Mouse (Mus musculus): ENCODE measurements around the gene Plch1. TPM values are rescaled to one million over a fixed set of nuclear protein-coding genes. Genes with fewer than 3 reads are reported as not detected.

Gene Plch1
- polyA plus RNA-seq, 1 experiment from 2014 or later, result 0.20 TPM

DNA sequence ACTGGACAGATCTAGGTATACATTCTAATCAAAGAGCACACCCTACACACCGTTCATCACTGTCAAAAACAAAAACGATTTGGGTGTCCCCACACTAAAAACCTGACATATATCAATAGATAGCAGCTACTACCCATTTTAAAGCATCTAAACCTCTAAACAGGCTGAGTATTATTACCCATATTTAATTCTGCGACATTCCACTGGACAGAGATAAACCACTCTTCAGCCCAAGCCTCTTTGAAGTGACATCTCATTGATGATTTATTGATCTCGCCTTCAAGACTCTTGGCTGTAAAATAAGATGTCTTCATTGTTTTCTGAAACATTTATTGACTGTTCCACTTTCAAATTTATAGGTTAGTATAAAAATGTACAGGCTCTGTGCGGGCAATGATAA is 46.4 kb downstream of the Plch1 start:
- no peak overlapping the region for H3K27ac ChIP-seq (replicated peaks)
- no peak overlapping the region for H3K9ac ChIP-seq
- no peaks in the 10 kb centered on the region for H3K36me3 ChIP-seq (replicated peaks)
- no peaks in the 10 kb centered on the region for H3K9me3 ChIP-seq (replicated peaks)
- no peak overlapping the region for H3K4me3 ChIP-seq (replicated peaks)
- H3K4me2 ChIP-seq, result no peak overlapping the region
- H3K27me3 ChIP-seq, result no peaks in the 10 kb centered on the region
- WGBS (ENCODE audit: insufficient replicate concordance), result 61% methylated on average over 5 of the region's 5 CpGs
- H3K4me1 ChIP-seq (replicated peaks), result no peaks in the 10 kb centered on the region
- ATAC-seq (ENCODE audit: insufficient read depth), result no peak

DNA sequence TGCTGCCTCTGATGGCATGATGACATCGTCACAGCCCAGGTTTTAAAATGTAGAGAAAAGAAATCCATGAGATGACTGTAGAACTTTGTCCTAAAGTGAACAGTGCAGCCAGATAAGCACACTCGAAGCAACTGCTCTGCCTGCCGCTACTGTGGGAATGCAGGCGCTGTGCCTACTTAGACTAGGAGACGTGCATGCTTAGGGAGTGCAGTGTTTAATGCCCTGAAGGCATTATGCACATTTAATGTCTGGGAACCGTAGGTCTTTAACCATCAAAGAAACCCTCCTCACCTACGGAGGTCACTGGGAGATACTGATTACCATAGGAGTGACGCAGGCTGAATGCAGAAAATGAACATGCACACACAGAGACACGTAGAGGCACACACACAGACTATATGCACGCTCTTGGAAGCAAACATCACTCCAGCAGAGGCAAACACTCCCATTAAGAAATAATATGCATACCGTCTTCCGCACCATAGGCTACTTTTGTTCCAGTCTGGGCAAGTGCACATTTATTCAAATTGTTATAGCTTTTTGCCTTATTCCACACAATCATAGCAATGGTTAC is 48.1 kb downstream of the Plch1 start:
- Histone ChIP-seq H3K27me3 (no peaks in the 10 kb centered on the region), H3K4me1 (replicated peaks) (no peaks in the 10 kb centered on the region), H3K4me3 (replicated peaks) (no peak overlapping the region), H3K9ac (no peak overlapping the region), H3K27ac (replicated peaks) (no peak overlapping the region), H3K36me3 (replicated peaks) (no peaks in the 10 kb centered on the region), H3K9me3 (replicated peaks) (no peaks in the 10 kb centered on the region), H3K4me2 (no peak overlapping the region)
- no peak for ATAC-seq (ENCODE audit: insufficient read depth)
- WGBS (ENCODE audit: insufficient replicate concordance), result 67% methylated on average over 12 of the region's 12 CpGs

DNA sequence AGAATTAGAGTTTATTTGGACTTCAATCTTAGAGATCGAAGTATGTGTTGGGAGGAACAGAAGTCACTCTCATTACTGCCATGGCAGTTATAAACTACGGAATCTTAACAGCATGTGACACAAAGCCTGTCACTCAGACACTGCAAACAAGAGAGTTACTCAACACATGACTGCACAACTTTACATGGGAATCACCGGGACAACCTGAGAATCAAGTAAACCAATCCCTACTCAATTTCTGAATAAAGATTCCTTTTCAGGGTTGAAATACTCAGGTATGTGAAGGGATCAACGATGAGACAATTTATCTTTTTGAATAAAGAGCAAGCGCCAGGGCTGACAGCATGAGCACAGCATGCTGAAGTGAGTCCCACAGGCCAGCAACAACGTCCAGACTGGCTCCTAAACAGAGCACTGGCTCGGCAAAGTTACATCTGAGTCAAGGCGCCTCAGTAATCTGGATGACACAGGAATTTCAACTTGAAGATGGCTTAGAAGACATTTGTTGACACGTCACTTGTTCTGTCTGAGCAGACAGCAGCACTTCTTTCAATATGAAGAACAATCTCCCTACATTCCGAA is 49.4 kb downstream of the Plch1 start:
- H3K4me3 ChIP-seq (replicated peaks), result no peak overlapping the region
- H3K4me2 ChIP-seq, result no peak overlapping the region
- no peak overlapping the region for H3K9ac ChIP-seq
- no peaks in the 10 kb centered on the region for H3K27me3 ChIP-seq
- no peak for ATAC-seq (ENCODE audit: insufficient read depth)
- no peaks in the 10 kb centered on the region for H3K36me3 ChIP-seq (replicated peaks)
- no peaks in the 10 kb centered on the region for H3K9me3 ChIP-seq (replicated peaks)
- H3K27ac ChIP-seq (replicated peaks), result no peak overlapping the region
- 55% methylated on average over 10 of the region's 10 CpGs for WGBS (ENCODE audit: insufficient replicate concordance)
- no peaks in the 10 kb centered on the region for H3K4me1 ChIP-seq (replicated peaks)

DNA sequence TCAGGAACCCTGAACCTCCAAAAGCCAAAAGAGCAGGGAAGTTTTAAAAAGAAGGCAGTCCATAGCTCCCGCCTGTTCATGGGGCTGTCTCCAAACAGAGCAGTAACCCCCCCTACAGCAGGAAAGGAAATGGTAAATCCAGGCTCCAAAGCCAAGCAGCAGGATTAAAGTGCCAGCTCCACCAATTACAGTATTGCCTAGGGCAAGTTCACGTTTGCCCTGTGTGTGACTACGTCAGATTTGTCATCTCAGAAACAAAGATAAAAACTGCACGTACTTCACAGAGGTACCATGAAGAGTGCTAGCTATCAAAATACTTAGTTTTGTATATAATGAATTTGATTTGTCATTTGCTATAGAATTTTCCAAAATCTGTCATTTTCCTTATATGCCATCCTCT is 55.1 kb downstream of the Plch1 start:
- no peaks in the 10 kb centered on the region for H3K36me3 ChIP-seq (replicated peaks)
- H3K9ac ChIP-seq, result no peak overlapping the region
- H3K27me3 ChIP-seq, result no peaks in the 10 kb centered on the region
- no peak overlapping the region for H3K4me2 ChIP-seq
- no peaks in the 10 kb centered on the region for H3K9me3 ChIP-seq (replicated peaks)
- no peak for ATAC-seq (ENCODE audit: insufficient read depth)
- no peak overlapping the region for H3K27ac ChIP-seq (replicated peaks)
- WGBS (ENCODE audit: insufficient replicate concordance), result 56% methylated on average over 4 of the region's 4 CpGs
- no peak overlapping the region for H3K4me3 ChIP-seq (replicated peaks)
- H3K4me1 ChIP-seq (replicated peaks), result no peaks in the 10 kb centered on the region

DNA sequence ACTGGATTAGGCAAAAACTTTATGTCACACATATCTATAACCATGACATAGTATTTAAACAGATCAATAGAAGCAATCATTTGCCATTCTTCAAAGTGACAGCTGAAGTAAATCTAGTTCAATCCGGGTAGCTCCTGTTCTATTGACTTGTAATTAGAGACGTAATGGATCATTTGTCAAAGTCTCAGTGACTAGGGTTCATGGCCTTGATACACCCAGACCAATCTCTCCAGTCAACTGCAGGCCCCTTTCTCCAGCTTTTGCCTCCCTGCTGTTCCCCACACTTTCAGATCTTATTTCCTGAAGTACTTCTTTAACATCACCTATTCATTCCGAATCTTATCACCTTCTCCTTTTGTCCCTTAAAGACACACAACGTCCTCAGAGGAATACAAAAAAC is 56.8 kb downstream of the Plch1 start:
- H3K4me2 ChIP-seq, result no peak overlapping the region
- no peaks in the 10 kb centered on the region for H3K9me3 ChIP-seq (replicated peaks)
- ATAC-seq (ENCODE audit: insufficient read depth), result no peak
- H3K4me1 ChIP-seq (replicated peaks), result no peaks in the 10 kb centered on the region
- no peaks in the 10 kb centered on the region for H3K36me3 ChIP-seq (replicated peaks)
- H3K9ac ChIP-seq, result no peak overlapping the region
- 46% methylated on average over 4 of the region's 4 CpGs for WGBS (ENCODE audit: insufficient replicate concordance)
- H3K27ac ChIP-seq (replicated peaks), result no peak overlapping the region
- H3K27me3 ChIP-seq, result no peaks in the 10 kb centered on the region
- H3K4me3 ChIP-seq (replicated peaks), result no peak overlapping the region

DNA sequence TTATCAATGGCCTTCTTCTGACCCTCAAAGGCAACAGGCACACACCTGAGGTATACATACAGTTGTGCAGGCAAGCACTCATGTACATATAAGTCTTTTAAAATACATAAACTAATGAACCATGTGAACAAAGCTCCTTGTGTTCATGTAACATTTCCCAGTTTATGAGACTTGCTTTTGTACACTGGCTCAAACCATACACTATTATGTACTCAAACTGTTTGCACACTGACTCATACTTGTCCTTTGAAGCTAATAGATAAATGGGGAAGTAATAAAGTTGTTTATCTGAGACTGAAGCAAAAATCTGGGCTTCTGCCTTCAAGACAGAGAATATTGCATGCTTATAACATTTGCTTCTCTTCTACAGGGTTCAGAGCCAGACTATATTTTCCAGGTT is 61.5 kb downstream of the Plch1 start:
- Histone ChIP-seq H3K36me3 (replicated peaks) (no peaks in the 10 kb centered on the region), H3K9ac (no peak overlapping the region), H3K4me2 (no peak overlapping the region), H3K9me3 (replicated peaks) (no peaks in the 10 kb centered on the region), H3K4me3 (replicated peaks) (no peak overlapping the region), H3K27me3 (no peaks in the 10 kb centered on the region), H3K4me1 (replicated peaks) (no peaks in the 10 kb centered on the region), H3K27ac (replicated peaks) (no peak overlapping the region)
- ATAC-seq (ENCODE audit: insufficient read depth), result no peak

DNA sequence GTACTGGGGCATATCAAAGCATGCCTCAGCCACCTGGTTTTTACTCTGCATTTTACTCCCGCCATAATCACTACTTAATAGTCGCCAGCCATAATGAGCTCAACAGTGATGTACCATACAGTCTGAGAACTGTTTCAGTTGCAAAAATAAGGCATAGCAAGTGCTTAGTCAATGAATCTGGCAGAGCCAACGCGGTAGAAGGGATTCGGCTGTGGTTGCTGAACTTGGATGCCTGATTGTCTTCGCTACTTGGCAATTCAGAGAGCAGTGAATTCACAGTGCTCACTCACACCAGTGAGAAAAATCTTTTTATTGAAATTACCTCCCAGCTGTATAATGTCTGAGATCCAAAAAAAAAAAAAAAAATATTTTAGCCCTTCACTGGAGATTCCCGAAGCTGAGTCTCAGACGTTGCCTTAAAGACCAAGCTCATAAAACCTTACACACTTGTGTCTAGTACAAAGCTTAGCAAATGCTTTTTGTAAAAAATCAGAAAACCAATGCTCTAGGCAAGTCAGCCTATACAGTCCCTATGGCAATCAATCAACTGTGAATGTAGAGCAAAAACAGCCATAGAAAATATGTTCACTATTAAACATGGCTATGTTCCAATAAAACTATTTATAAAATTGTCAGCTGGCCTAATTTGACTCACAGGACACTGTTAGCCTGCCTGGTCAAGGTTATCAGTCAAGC is 62.2 kb downstream of the Plch1 start:
- Histone ChIP-seq H3K4me2 (no peak overlapping the region), H3K36me3 (replicated peaks) (no peaks in the 10 kb centered on the region), H3K4me3 (replicated peaks) (no peak overlapping the region), H3K27ac (replicated peaks) (no peak overlapping the region), H3K9ac (no peak overlapping the region), H3K9me3 (replicated peaks) (no peaks in the 10 kb centered on the region), H3K27me3 (no peaks in the 10 kb centered on the region), H3K4me1 (replicated peaks) (no peaks in the 10 kb centered on the region)
- WGBS (ENCODE audit: insufficient replicate concordance), result 80% methylated on average over 8 of the region's 8 CpGs
- no peak for ATAC-seq (ENCODE audit: insufficient read depth)

DNA sequence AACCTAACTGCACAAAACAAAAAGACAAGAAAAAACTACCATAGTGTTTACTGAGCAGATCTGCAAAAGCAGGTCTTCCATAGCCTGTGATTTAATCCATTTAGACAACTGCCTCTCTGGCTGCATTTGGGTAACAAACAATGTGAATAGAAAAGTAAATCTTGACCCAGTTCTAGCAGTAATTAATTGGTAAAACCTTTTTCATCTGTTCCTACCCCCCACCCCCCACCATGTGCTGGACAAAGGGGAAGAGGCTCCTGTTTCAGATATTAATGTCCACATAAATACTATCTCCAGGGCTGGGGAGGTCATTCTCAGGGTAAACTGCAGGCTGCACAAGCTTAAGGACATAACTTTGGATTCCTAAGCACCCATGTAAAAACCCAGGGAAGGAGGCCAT is 63.5 kb downstream of the Plch1 start:
- no peaks in the 10 kb centered on the region for H3K4me1 ChIP-seq (replicated peaks)
- no peaks in the 10 kb centered on the region for H3K9me3 ChIP-seq (replicated peaks)
- H3K36me3 ChIP-seq (replicated peaks), result no peaks in the 10 kb centered on the region
- H3K4me3 ChIP-seq (replicated peaks), result no peak overlapping the region
- no peak for ATAC-seq (ENCODE audit: insufficient read depth)
- no peaks in the 10 kb centered on the region for H3K27me3 ChIP-seq
- no peak overlapping the region for H3K9ac ChIP-seq
- no peak overlapping the region for H3K4me2 ChIP-seq
- no peak overlapping the region for H3K27ac ChIP-seq (replicated peaks)

DNA sequence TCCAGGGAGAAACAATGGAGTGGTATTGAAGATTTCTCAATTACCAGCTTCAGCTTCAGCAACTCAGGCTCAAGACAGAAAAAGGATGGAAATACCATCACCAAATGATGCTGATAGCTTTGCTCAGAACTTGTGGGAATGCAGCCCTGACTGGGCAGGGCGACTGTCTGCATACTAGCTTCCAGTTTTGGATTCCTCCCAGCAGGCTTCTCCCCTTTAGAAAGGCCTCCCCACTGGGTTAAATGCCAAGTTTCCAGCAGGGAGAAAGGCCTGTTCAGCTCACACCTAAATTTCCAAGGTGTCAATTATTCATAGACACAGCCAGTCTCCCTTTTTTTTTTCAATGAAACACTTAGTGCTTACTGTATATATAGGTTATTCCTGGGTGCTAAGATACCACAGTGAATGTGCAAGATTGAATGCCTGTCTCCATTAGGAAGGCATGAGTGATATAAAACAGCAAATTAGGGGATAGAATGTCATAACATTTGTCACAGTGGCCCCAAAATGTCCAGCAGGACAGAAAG is 75.3 kb downstream of the Plch1 start:
- H3K4me1 ChIP-seq (replicated peaks), result no peaks in the 10 kb centered on the region
- H3K4me2 ChIP-seq, result no peak overlapping the region
- no peaks in the 10 kb centered on the region for H3K27me3 ChIP-seq
- H3K36me3 ChIP-seq (replicated peaks), result no peaks in the 10 kb centered on the region
- no peaks in the 10 kb centered on the region for H3K9me3 ChIP-seq (replicated peaks)
- WGBS (ENCODE audit: insufficient replicate concordance), result 33% methylated on average over 1 of the region's 1 CpGs
- no peak overlapping the region for H3K27ac ChIP-seq (replicated peaks)
- H3K9ac ChIP-seq, result no peak overlapping the region
- no peak for ATAC-seq (ENCODE audit: insufficient read depth)
- H3K4me3 ChIP-seq (replicated peaks), result no peak overlapping the region

DNA sequence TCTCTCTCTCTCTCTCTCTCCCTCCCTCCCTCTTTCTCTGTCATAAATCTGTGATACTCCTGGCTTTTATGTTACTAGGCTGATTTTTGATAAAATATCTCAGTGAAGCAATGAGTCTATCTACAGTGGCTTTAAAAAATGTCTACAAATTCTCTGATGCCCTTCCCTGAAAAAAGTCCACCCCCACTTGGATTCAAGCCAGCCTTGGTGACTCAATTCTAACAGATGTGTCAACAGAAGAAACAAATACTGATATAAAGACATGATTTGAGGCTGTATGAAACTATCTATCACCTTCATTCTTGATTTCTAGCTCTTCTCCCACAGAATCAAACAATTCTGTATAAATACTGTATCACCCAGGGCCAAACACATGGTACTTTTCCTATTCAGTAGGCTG is 76.6 kb downstream of the Plch1 start:
- H3K4me1 ChIP-seq (replicated peaks), result no peaks in the 10 kb centered on the region
- no peak overlapping the region for H3K27ac ChIP-seq (replicated peaks)
- no peak overlapping the region for H3K9ac ChIP-seq
- no peaks in the 10 kb centered on the region for H3K36me3 ChIP-seq (replicated peaks)
- H3K27me3 ChIP-seq, result no peaks in the 10 kb centered on the region
- H3K9me3 ChIP-seq (replicated peaks), result no peaks in the 10 kb centered on the region
- ATAC-seq (ENCODE audit: insufficient read depth), result no peak
- H3K4me2 ChIP-seq, result no peak overlapping the region
- no peak overlapping the region for H3K4me3 ChIP-seq (replicated peaks)

DNA sequence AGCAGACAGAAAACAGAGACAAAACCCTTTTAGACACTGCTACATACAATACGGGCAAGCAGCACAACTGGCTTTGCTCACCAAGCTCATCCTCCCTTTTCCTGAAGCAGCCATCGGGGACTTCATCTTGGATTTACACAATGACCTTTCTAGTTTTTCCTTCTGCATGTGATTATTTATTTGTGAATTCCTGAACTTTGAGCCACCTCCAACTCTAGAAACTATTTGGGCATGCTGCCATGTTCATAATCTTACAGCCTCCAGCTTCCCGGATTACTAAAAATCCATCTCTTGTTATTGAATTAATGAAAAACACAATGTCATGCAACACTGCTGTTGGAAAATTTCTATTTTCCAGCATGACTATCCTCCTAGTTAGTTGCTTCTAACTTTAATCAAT is 84.1 kb downstream of the Plch1 start:
- Histone ChIP-seq H3K9me3 (replicated peaks) (no peaks in the 10 kb centered on the region), H3K4me3 (replicated peaks) (no peak overlapping the region), H3K4me2 (no peak overlapping the region), H3K9ac (no peak overlapping the region), H3K27ac (replicated peaks) (no peak overlapping the region), H3K27me3 (no peaks in the 10 kb centered on the region), H3K36me3 (replicated peaks) (no peaks in the 10 kb centered on the region), H3K4me1 (replicated peaks) (no peaks in the 10 kb centered on the region)
- 74% methylated on average over 3 of the region's 3 CpGs for WGBS (ENCODE audit: insufficient replicate concordance)
- no peak for ATAC-seq (ENCODE audit: insufficient read depth)

DNA sequence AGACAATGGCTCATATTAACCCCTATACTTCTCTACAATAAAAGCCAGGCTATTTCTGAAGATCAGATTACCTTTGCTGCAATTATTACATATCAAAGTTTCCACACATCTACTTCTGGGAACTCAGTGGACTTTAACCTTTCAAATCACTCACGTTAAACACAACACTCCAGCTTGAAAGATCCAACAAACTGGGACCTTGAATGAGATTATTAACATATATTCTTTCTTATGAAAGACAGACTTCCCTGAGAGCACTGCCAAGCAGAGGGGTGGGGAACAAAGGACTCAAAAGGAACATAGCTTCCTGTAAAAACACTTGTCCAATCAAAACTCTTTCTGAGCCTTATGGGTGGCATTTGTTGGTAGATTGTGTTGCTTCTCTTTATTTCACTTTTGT is 85.1 kb downstream of the Plch1 start:
- WGBS (ENCODE audit: insufficient replicate concordance), result 57% methylated on average over 1 of the region's 1 CpGs
- H3K4me1 ChIP-seq (replicated peaks), result no peaks in the 10 kb centered on the region
- no peak overlapping the region for H3K4me3 ChIP-seq (replicated peaks)
- H3K36me3 ChIP-seq (replicated peaks), result no peaks in the 10 kb centered on the region
- no peak overlapping the region for H3K9ac ChIP-seq
- H3K9me3 ChIP-seq (replicated peaks), result no peaks in the 10 kb centered on the region
- H3K4me2 ChIP-seq, result no peak overlapping the region
- ATAC-seq (ENCODE audit: insufficient read depth), result no peak
- no peaks in the 10 kb centered on the region for H3K27me3 ChIP-seq
- no peak overlapping the region for H3K27ac ChIP-seq (replicated peaks)
